Mouse (Mus musculus) midbrain, embryonic 11.5 days (tissue): Measurements from ENCODE around the gene Gm10142. TPM values are rescaled to one million over a fixed set of nuclear protein-coding genes. Genes with fewer than 3 reads are reported as not detected.

Source experiments
- ATAC-seq: fragments of 200-750 bp; cut with Nextera tagmentation; 2 replicates; pipeline ENCODE4 v1.8.0; 2017; ENCODE audit warnings: moderate TSS enrichment, moderate library complexity; ENCODE audit not compliant: low FRiP score
- DNase-seq: peaks from one replicate; pipeline ENCODE4 v3.0.0; 2015; ENCODE audit warnings: low spot score; ENCODE audit errors: missing footprints
- H3K27ac ChIP-seq: fragments of 300-500 bp; sonication (generic); 2 replicates; pipeline ENCODE4 v1.5.1; 2014; ENCODE audit warnings: low read depth, low read length
- H3K27me3 ChIP-seq: fragments of 300-500 bp; sonication (generic); 2 replicates; pipeline ENCODE4 v1.6.1; 2014; ENCODE audit warnings: mild to moderate bottlenecking, low read length, moderate library complexity, mixed read lengths; ENCODE audit not compliant: control insufficient read depth, insufficient read depth
- H3K36me3 ChIP-seq: fragments of 300-500 bp; sonication (generic); 2 replicates; pipeline ENCODE4 v1.6.1; 2014; ENCODE audit warnings: mild to moderate bottlenecking, low read length, moderate library complexity, mixed read lengths; ENCODE audit not compliant: control insufficient read depth, insufficient read depth
- H3K4me1 ChIP-seq: fragments of 300-500 bp; sonication (generic); 2 replicates; pipeline ENCODE4 v1.6.1; 2014; ENCODE audit warnings: low read length; ENCODE audit not compliant: control insufficient read depth, insufficient read depth
- H3K4me2 ChIP-seq: fragments of 300-500 bp; sonication (generic); 2 replicates; pipeline ENCODE4 v1.6.1; 2014; ENCODE audit warnings: mild to moderate bottlenecking, moderate library complexity
- H3K4me3 ChIP-seq: fragments of 300-500 bp; sonication (generic); 2 replicates; pipeline ENCODE4 v1.5.1; 2014; ENCODE audit warnings: low read depth, low read length
- H3K9ac ChIP-seq: fragments of 300-500 bp; sonication (generic); 2 replicates; pipeline ENCODE4 v1.6.1; 2014; ENCODE audit warnings: low read length
- H3K9me3 ChIP-seq: fragments of 300-500 bp; sonication (generic); 2 replicates; pipeline ENCODE4 v1.6.1; 2016; ENCODE audit warnings: low read length; ENCODE audit not compliant: control insufficient read depth
- WGBS: fragments of 180-500 bp; shearing (Covaris S2); extraction: QIAGEN DNeasy Blood & Tissue Kit; methylation state at CpG from one replicate; pipeline ENCODE4 v1.1.7; 2014; 5-methylcytosine and 5-hydroxymethylcytosine counted together
- polyA plus RNA-seq: library from polyadenylated mRNA; unstranded; fragments of >200 nt; fragmentation: Nextera tagmentation; extraction: Ambion mirVana; gene quantifications from 2 replicates; pipeline ENCODE4 v1.2.1, GENCODE M21; 2014

The Gm10142 gene
- polyA plus RNA-seq, result not detected in 2 replicates

GRCm38 (mm10) chr10:77715507-77715906, at the start of gene Gm10142:
Gene Gm10142 (plus strand): TSS chr10:77715807.
- H3K4me3 ChIP-seq, result no peak within 1 kb of the TSS
- no peak within 1 kb of the TSS for H3K27ac ChIP-seq
- no peak within 1 kb of the TSS for H3K4me2 ChIP-seq
- DNase-seq (no peak), ATAC-seq (no peak)
- no peaks in the 10 kb centered on the region for H3K36me3 ChIP-seq
- H3K9ac ChIP-seq, result no peak within 1 kb of the TSS
- H3K9me3 ChIP-seq, result no peaks in the 10 kb centered on the region
- no peaks in the 10 kb centered on the region for H3K27me3 ChIP-seq
- H3K4me1 ChIP-seq, result no peaks in the 10 kb centered on the region
- WGBS, result 90% methylated on average over 1 of the region's 1 CpGs

GRCm38 (mm10) chr10:77666342-77666741, 49.3 kb upstream of the Gm10142 start:
- WGBS, result 89% methylated on average over 8 of the region's 8 CpGs
- H3K27ac ChIP-seq, result no peak overlapping the region
- ATAC-seq, result no peak

GRCm38 (mm10) chr10:77667402-77667801, 48.2 kb upstream of the Gm10142 start:
- H3K4me2 ChIP-seq, result no peak overlapping the region
- WGBS, result 88% methylated on average over 4 of the region's 4 CpGs
- DNase-seq, result no peak

More at GRCm38 (mm10) chr10:77666342-77666741, 49.3 kb upstream of the Gm10142 start:
- H3K9ac ChIP-seq, result no peak overlapping the region
- H3K4me3 ChIP-seq, result no peak overlapping the region
- no peaks in the 10 kb centered on the region for H3K27me3 ChIP-seq
- H3K9me3 ChIP-seq, result no peaks in the 10 kb centered on the region
- H3K4me2 ChIP-seq, result no peak overlapping the region
- DNase-seq, result no peak
- no peaks in the 10 kb centered on the region for H3K4me1 ChIP-seq
- H3K36me3 ChIP-seq, result no peaks in the 10 kb centered on the region

GRCm38 (mm10) chr10:77670710-77671109, 44.9 kb upstream of the Gm10142 start:
- Histone ChIP-seq H3K4me1 (no peaks in the 10 kb centered on the region), H3K9me3 (no peaks in the 10 kb centered on the region), H3K27ac (no peak overlapping the region), H3K9ac (no peak overlapping the region), H3K4me2 (no peak overlapping the region), H3K4me3 (no peak overlapping the region), H3K36me3 (no peaks in the 10 kb centered on the region), H3K27me3 (no peaks in the 10 kb centered on the region; the same call in 1 of the 2 replicates)
- ATAC-seq (no peak), DNase-seq (no peak)
- WGBS, result 79% methylated on average over 4 of the region's 4 CpGs

More at GRCm38 (mm10) chr10:77667402-77667801, 48.2 kb upstream of the Gm10142 start:
- H3K9ac ChIP-seq, result no peak overlapping the region
- H3K36me3 ChIP-seq, result no peaks in the 10 kb centered on the region
- H3K4me3 ChIP-seq, result no peak overlapping the region
- no peaks in the 10 kb centered on the region for H3K4me1 ChIP-seq
- no peaks in the 10 kb centered on the region for H3K9me3 ChIP-seq
- ATAC-seq, result no peak
- H3K27ac ChIP-seq, result no peak overlapping the region
- no peaks in the 10 kb centered on the region for H3K27me3 ChIP-seq

- ATAC-seq, result no peak
- Histone ChIP-seq H3K4me2 (no peak overlapping the region), H3K9ac (no peak overlapping the region), H3K27ac (no peak overlapping the region), H3K9me3 (no peaks in the 10 kb centered on the region), H3K36me3 (no peaks in the 10 kb centered on the region), H3K4me3 (no peak overlapping the region), H3K4me1 (no peaks in the 10 kb centered on the region), H3K27me3 (peaks cover 2% of the 10 kb centered on the region; the same call in 1 of the 2 replicates)
- 82% methylated on average over 4 of the region's 4 CpGs for WGBS
- peak; percentile 51 for DNase-seq
Observed at GRCm38 (mm10) chr10:77671519-77671918, 44.1 kb upstream of the Gm10142 start.

- Histone ChIP-seq H3K4me1 (peaks cover 6% of the 10 kb centered on the region; the same call in 1 of the 2 replicates), H3K9me3 (no peaks in the 10 kb centered on the region), H3K4me2 (no peak overlapping the region), H3K36me3 (no peaks in the 10 kb centered on the region), H3K27me3 (peaks cover 21% of the 10 kb centered on the region), H3K27ac (no peak overlapping the region), H3K9ac (no peak overlapping the region), H3K4me3 (no peak overlapping the region)
- ATAC-seq (no peak), DNase-seq (no peak)
- WGBS, result 54% methylated on average over 13 of the region's 13 CpGs
Observed at GRCm38 (mm10) chr10:77673765-77674164, 41.8 kb upstream of the Gm10142 start.

- Histone ChIP-seq H3K4me1 (peaks cover 6% of the 10 kb centered on the region; the same call in 1 of the 2 replicates), H3K27ac (no peak overlapping the region), H3K4me3 (peak overlapping the region; percentile 20), H3K9ac (no peak overlapping the region), H3K36me3 (no peaks in the 10 kb centered on the region), H3K9me3 (no peaks in the 10 kb centered on the region), H3K4me2 (peak overlapping the region; percentile 54), H3K27me3 (peaks cover 21% of the 10 kb centered on the region)
- ATAC-seq, result 0 out of 2 replicates have a peak, but pooled peaks have one; percentile 35
- under 1% methylated on average over 35 of the region's 35 CpGs for WGBS
- peak; percentile 86 for DNase-seq
Observed at GRCm38 (mm10) chr10:77677562-77677961, 38.0 kb upstream of the Gm10142 start.

- no peak for ATAC-seq
- 0 out of 2 replicates have a peak, but pooled peaks cover 3% of the 10 kb centered on the region for H3K4me1 ChIP-seq
- H3K4me2 ChIP-seq, result no peak overlapping the region
- H3K36me3 ChIP-seq, result no peaks in the 10 kb centered on the region
- no peak overlapping the region for H3K27ac ChIP-seq
- H3K4me3 ChIP-seq, result no peak overlapping the region
- H3K9ac ChIP-seq, result no peak overlapping the region
- H3K27me3 ChIP-seq, result peaks cover 23% of the 10 kb centered on the region
- H3K9me3 ChIP-seq, result no peaks in the 10 kb centered on the region
- DNase-seq, result no peak
- 74% methylated on average over 7 of the region's 7 CpGs for WGBS
Observed at GRCm38 (mm10) chr10:77682994-77683393, 32.6 kb upstream of the Gm10142 start.

GRCm38 (mm10) chr10:77684181-77684580, 31.4 kb upstream of the Gm10142 start:
- Histone ChIP-seq H3K4me3 (no peak overlapping the region), H3K4me1 (0 out of 2 replicates have a peak, but pooled peaks cover 2% of the 10 kb centered on the region), H3K9ac (no peak overlapping the region), H3K36me3 (no peaks in the 10 kb centered on the region), H3K4me2 (no peak overlapping the region), H3K9me3 (no peaks in the 10 kb centered on the region), H3K27ac (no peak overlapping the region), H3K27me3 (peaks cover 17% of the 10 kb centered on the region)
- DNase-seq (no peak), ATAC-seq (no peak)
- WGBS, result 36% methylated on average over 8 of the region's 8 CpGs
